Mouse (Mus musculus) kidney, embryonic 14.5 days (tissue): ENCODE results near the gene Cngb1. TPM values are rescaled to one million over a fixed set of nuclear protein-coding genes. Genes with fewer than 3 reads are reported as not detected.
A peak's percentile ranks its signal among the peaks of the same experiment; 100 is the strongest.

Experiments used
- ATAC-seq: fragments of 200-750 bp; cut with Nextera tagmentation; 2 replicates; pipeline ENCODE4 v1.8.0; 2017; ENCODE audit warnings: moderate number of reproducible peaks, mild to moderate bottlenecking, moderate TSS enrichment, moderate library complexity; ENCODE audit not compliant: low FRiP score, low TSS enrichment
- H3K27ac ChIP-seq: fragments of 300-500 bp; sonication (generic); 2 replicates; pipeline ENCODE4 v1.5.1; 2014; ENCODE audit warnings: low read depth, mild to moderate bottlenecking, low read length, moderate library complexity, mixed read lengths
- H3K27me3 ChIP-seq: fragments of 300-500 bp; sonication (generic); 2 replicates; pipeline ENCODE4 v1.6.1; 2014; ENCODE audit warnings: mild to moderate bottlenecking, low read length; ENCODE audit not compliant: control insufficient read depth, insufficient read depth
- H3K36me3 ChIP-seq: fragments of 300-500 bp; sonication (generic); 2 replicates; pipeline ENCODE4 v1.6.1; 2014; ENCODE audit warnings: low read length, mixed read lengths; ENCODE audit not compliant: control insufficient read depth, insufficient read depth
- H3K4me1 ChIP-seq: fragments of 300-500 bp; sonication (generic); 2 replicates; pipeline ENCODE4 v1.6.1; 2014; ENCODE audit warnings: low read length, mixed read lengths; ENCODE audit not compliant: control insufficient read depth, insufficient read depth
- H3K4me2 ChIP-seq: fragments of 300-500 bp; sonication (generic); replicated peaks from 2 replicates; pipeline ENCODE4 v1.6.1; 2014; ENCODE audit warnings: low read depth, mild to moderate bottlenecking, low read length
- H3K4me3 ChIP-seq: fragments of 300-500 bp; sonication (generic); 2 replicates; pipeline ENCODE4 v1.5.1; 2014; ENCODE audit warnings: mild to moderate bottlenecking, low read length
- H3K9ac ChIP-seq: fragments of 300-500 bp; sonication (generic); 2 replicates; pipeline ENCODE4 v1.6.1; 2014; ENCODE audit warnings: low read depth, mild to moderate bottlenecking, low read length, moderate library complexity
- H3K9me3 ChIP-seq: fragments of 300-500 bp; sonication (generic); 2 replicates; pipeline ENCODE4 v1.6.1; 2016; ENCODE audit warnings: low read length; ENCODE audit not compliant: control insufficient read depth
- WGBS: fragments of 180-500 bp; shearing (Covaris S2); extraction: QIAGEN DNeasy Blood & Tissue Kit; methylation state at CpG from one replicate; pipeline ENCODE4 v1.1.7; 2014; 5-methylcytosine and 5-hydroxymethylcytosine counted together
- polyA plus RNA-seq: library from polyadenylated mRNA; unstranded; fragments of >200 nt; fragmentation: Nextera tagmentation; extraction: Ambion mirVana; gene quantifications from 2 replicates; pipeline ENCODE4 v1.2.1, GENCODE M21; 2014

Gene Cngb1
- polyA plus RNA-seq, 1 experiment from 2014 or later, result 0.60 TPM

GRCm38 (mm10) chr8:95346643-95347545 is 40.5 kb upstream of the Cngb1 start:
- WGBS, result 13% methylated on average over 8 of the region's 8 CpGs
- peak; percentile 72 for ATAC-seq
- Histone ChIP-seq H3K9me3 (no peaks in the 10 kb centered on the region), H3K4me3 (no peak overlapping the region), H3K36me3 (peaks cover 12% of the 10 kb centered on the region; the same call in 1 of the 2 replicates), H3K4me2 (no peak overlapping the region), H3K27ac (no peak overlapping the region), H3K4me1 (peaks cover 4% of the 10 kb centered on the region; the same call in 1 of the 2 replicates), H3K27me3 (no peaks in the 10 kb centered on the region), H3K9ac (no peak overlapping the region)

DNA sequence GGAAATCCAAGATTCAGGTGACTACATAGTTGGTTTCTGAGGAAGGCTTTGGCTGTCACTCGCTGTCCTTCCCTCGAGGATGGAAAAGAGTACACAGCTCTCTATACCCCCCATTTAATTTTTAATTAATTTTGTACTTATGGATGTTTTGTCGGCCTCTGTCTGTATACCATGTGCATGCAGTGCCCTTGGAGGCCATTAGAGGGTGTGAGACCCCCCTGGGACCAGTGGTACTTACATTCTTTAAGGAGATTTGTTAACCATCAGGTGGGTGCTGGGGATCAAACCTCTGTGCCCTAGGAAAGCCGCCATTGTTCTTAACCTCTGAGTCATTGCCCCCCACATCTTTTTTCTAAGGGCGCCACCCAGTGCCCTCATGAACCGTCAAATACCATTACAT is 38.3 kb upstream of the Cngb1 start:
- Histone ChIP-seq H3K4me2 (no peak overlapping the region), H3K9ac (no peak overlapping the region), H3K4me3 (no peak overlapping the region), H3K27me3 (no peaks in the 10 kb centered on the region), H3K36me3 (peaks cover 22% of the 10 kb centered on the region; the same call in 1 of the 2 replicates), H3K27ac (no peak overlapping the region), H3K4me1 (peaks cover 4% of the 10 kb centered on the region; the same call in 1 of the 2 replicates), H3K9me3 (no peaks in the 10 kb centered on the region)
- WGBS, result 79% methylated on average over 6 of the region's 6 CpGs
- no peak for ATAC-seq

DNA sequence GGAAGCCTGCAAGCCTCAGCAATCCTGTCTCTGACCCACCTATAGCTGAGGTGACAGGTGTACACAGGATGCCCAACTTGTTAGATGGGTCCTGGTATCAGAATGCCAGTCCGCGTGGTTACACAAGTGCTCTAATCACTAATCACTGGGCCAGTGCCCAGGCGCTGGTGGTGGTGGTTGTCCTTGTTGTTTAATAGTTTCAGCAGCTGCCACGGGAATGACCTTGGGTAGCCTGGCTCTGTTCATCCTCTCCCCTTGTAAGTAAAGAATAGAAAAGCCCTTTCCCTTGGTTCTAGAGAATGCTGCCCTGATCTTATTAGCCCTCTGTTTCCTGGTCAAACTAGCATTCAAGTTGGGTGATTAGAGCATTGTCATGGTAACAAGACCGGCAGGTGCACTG is 35.3 kb upstream of the Cngb1 start:
- Histone ChIP-seq H3K9me3 (no peaks in the 10 kb centered on the region), H3K27me3 (no peaks in the 10 kb centered on the region), H3K4me1 (peaks cover under 1% of the 10 kb centered on the region; the same call in 1 of the 2 replicates), H3K4me2 (no peak overlapping the region), H3K27ac (no peak overlapping the region), H3K9ac (no peak overlapping the region), H3K36me3 (peaks cover 37% of the 10 kb centered on the region), H3K4me3 (no peak overlapping the region; the same call in 1 of the 2 replicates)
- ATAC-seq, result no peak
- WGBS, result 61% methylated on average over 5 of the region's 5 CpGs

DNA sequence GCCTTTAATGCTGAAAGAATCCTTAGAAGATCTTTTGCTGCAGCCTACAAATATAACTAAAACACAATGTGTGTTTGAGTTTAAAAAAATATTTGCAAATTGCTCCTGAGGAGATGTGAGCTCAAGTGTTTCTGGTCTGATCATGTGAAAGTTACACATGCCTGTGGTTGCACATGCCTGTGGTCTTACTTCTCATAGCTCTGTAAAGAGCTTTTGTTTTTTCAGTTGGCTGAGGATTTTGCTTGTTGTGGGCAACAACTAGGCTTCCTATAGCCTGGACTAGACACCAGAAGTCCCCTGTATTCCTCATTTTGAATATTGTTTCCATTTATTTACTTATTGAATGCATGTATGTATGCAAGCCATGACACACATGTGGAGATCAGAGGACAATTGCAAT is 30.0 kb upstream of the Cngb1 start:
- Histone ChIP-seq H3K4me1 (peaks cover 4% of the 10 kb centered on the region; the same call in 1 of the 2 replicates), H3K9me3 (no peaks in the 10 kb centered on the region), H3K4me3 (no peak overlapping the region), H3K4me2 (no peak overlapping the region), H3K27me3 (no peaks in the 10 kb centered on the region), H3K36me3 (peaks cover 35% of the 10 kb centered on the region), H3K27ac (no peak overlapping the region), H3K9ac (no peak overlapping the region)
- no peak for ATAC-seq

GRCm38 (mm10) chr8:95335706-95336105 is 29.3 kb upstream of the Cngb1 start:
- no peak overlapping the region for H3K4me3 ChIP-seq
- H3K27ac ChIP-seq, result no peak overlapping the region
- no peak overlapping the region for H3K9ac ChIP-seq
- no peak for ATAC-seq
- H3K4me2 ChIP-seq, result no peak overlapping the region
- H3K4me1 ChIP-seq, result peaks cover 4% of the 10 kb centered on the region; the same call in 1 of the 2 replicates
- peaks cover 32% of the 10 kb centered on the region for H3K36me3 ChIP-seq
- H3K27me3 ChIP-seq, result no peaks in the 10 kb centered on the region
- 89% methylated on average over 1 of the region's 1 CpGs for WGBS
- no peaks in the 10 kb centered on the region for H3K9me3 ChIP-seq

DNA sequence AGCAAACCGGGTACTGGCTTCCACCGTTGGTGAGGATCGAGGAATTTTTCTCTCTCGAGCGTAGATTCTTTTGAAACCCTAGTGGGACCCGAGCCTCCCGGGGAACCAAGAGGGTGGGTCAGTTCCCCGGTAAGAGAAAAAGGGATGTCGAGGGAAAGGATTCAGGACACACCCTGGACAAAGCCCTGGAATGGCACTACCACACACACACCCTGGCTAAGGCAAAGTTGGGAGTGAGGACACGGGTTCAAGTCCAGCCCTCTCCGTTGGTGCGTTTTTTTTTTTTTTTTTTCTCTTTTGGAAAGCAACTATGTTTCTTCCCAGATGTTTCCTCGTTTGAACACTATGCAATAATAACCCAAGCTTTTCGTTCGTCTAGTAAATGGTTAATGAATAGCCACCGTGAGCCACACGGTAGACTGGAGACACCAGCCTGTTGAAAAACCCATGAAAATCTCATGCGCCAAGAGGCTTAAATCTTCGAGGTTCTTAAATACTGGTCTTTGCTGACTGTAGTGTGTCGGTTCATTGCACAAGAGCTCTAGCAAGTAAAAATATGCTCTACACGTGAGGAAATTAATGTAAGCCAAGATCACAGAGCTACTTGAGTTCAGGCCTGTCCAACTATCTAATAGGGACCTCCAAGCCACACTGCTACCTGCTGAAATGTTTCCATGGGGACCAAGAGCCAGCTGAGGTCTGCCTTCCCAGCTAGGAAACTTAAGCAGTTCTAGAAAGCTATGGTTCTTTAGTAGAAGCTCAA is 26.2 kb upstream of the Cngb1 start:
- H3K4me1 ChIP-seq, result peaks cover 12% of the 10 kb centered on the region
- peak overlapping the region; percentile 85 for H3K4me2 ChIP-seq
- peak overlapping the region; percentile 99 for H3K27ac ChIP-seq
- H3K27me3 ChIP-seq, result no peaks in the 10 kb centered on the region
- H3K4me3 ChIP-seq, result peak overlapping the region; percentile 87
- ATAC-seq, result peak; percentile 43
- 20% methylated on average over 21 of the region's 21 CpGs for WGBS
- peak overlapping the region; percentile 93; the same call in 1 of the 2 replicates for H3K9ac ChIP-seq
- peaks cover 34% of the 10 kb centered on the region for H3K36me3 ChIP-seq
- no peaks in the 10 kb centered on the region for H3K9me3 ChIP-seq

GRCm38 (mm10) chr8:95331720-95332436 is 25.5 kb upstream of the Cngb1 start, which contains the start of the genes Zfp319 and Usb1:
Gene Zfp319 (minus strand): TSS chr8:95331950.
Gene Usb1 (plus strand): TSS chr8:95332284.
- Histone ChIP-seq H3K4me2 (peak within 1 kb of the TSS; percentile 85), H3K36me3 (peaks cover 38% of the 10 kb centered on the region), H3K9me3 (no peaks in the 10 kb centered on the region), H3K27me3 (no peaks in the 10 kb centered on the region), H3K9ac (peak within 1 kb of the TSS; percentile 93), H3K4me1 (peaks cover 12% of the 10 kb centered on the region), H3K4me3 (peak within 1 kb of the TSS; percentile 87), H3K27ac (peak within 1 kb of the TSS; percentile 99)
- peak; percentile 95 for ATAC-seq
- under 1% methylated on average over 72 of the region's 80 CpGs for WGBS

DNA sequence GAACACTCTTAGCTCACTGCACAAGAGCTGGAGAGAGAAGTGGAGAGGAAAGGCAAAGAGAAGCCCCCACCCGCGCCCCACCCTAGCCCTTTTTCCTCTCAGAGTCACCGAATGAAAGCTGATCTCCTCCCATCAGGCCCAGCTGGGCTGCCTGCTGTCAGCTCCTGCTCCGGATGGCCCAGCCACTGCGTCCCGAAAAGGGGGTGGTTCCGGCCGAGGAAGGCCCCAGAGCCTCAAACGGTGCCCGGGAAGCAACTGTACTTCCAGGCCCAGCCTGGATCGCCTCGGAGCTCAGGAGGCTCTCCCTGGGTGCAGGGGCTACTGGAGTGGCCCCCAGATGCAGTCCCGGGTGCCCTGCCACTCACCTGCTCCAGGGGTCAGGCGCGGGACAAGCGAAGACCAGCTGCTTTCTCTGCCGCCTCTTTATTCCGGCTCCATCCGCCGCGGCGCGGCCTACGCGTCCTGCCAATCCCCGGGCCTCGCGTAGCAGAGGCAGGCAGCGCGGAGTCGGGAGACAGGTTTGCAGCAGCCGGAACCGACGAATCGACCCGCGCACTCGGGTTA is 24.9 kb upstream of the Cngb1 start:
- Histone ChIP-seq H3K4me2 (peak overlapping the region; percentile 85), H3K4me3 (peak overlapping the region; percentile 87), H3K27me3 (no peaks in the 10 kb centered on the region), H3K36me3 (peaks cover 44% of the 10 kb centered on the region), H3K4me1 (peaks cover 12% of the 10 kb centered on the region), H3K9ac (peak overlapping the region; percentile 93), H3K9me3 (no peaks in the 10 kb centered on the region), H3K27ac (peak overlapping the region; percentile 99)
- WGBS, result 0% methylated on average over 38 of the region's 38 CpGs
- peak; percentile 59 for ATAC-seq
